Mouse (Mus musculus) 416B (cell line): ENCODE results near the gene Katnal1.

Experiments
- DNase-seq: peaks from one replicate; pipeline ENCODE4 v3.0.0; 2011; ENCODE audit warnings: low read depth

Gene Katnal1

DNA sequence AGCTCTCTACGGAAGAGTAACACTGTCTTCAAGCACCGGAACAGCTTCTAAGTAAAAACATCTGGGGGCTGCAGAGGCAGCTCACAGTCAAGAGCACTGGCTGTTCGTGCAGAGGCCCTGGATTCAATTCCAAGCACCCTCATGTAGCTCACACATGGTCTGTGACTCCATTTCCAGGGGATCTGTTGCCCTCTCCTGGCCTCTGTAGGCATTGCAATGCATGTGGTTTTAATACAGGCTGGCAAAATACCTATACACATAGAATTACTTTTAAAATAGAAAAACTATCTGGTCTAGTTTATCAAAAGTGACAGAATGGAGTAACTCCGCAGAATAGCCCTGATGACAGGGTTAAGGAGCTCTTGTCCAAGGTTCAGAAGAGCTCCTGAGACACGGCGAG, 49.9 kb downstream of the Katnal1 start:
- DNase-seq: peak; percentile 23

DNA sequence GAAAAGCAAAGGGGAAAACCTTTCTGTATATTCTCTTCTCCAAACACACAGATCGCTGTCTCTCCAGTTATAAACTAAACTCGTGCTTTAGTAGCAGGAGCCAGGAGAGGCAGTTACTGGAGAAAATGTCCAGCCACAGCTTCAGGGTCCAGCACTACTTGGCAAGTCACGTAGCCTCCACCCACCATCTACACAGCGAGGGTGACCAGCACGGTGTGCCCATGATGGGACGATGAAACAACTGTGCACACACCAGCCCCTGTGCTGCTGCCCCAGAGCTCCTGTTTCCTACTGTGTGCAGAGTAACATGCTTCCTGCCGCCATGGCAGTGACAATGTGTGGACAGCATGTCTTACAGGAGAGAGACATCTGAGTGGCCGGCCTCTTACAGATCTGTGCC, 56.0 kb downstream of the Katnal1 start:
- DNase-seq: no peak

DNA sequence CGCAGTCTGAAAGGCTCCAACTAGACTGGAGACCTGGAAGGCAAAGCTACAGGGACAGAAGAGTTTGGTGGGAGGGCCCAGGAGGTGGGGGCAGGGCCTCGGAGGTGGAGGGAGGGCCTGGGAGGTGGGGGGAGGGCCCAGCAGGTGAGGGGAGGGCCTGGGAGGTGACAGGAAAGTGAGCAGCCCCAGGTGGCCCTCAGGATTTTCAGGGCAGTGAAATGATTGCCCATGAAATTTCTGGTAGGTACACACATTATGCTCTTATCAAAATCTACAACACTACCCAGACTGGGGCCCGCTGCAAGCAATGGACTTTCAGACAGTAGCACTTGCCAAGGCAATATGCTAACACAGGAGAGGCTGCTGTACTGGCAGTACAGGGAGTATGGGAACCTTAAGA, 59.5 kb downstream of the Katnal1 start:
- no peak for DNase-seq

DNA sequence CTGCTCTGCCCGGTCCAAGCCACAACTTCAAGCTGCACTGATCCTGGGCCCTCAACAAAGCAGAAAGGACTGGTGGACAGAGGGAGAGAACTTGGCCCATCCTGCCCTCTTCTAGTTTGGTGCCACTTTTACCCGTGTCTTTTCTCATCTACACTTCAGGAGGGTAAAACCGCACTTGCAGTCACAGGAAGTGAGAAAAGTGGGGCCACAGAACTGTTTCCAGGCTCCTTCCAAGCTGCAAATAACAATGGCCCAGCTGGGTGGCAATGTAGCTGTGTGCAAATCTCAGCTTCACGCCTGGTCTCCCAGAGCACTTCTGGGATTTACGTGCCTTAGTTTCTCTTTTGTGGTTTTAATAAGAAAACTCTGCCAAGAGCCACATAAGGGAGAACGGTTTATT, 61.4 kb downstream of the Katnal1 start:
- no peak for DNase-seq

DNA sequence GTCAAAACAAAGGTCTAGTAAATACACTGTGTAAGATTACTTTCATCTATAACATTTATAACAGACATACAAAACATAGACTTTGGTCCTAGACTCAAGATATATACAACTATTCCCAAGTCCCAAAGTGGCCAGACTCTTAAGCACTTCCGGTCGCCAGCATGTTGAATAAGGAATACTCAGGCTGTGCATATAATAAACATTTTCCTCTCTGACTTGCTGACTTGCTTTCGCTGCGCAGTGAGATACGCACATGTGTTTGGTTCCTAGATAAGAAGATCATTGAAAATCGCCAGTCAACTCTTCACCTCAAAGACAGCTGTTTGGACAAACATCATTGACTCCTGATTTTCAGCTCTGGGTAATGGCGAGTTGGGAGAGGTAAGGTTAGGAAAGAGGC, 61.9 kb downstream of the Katnal1 start:
- DNase-seq: no peak

DNA sequence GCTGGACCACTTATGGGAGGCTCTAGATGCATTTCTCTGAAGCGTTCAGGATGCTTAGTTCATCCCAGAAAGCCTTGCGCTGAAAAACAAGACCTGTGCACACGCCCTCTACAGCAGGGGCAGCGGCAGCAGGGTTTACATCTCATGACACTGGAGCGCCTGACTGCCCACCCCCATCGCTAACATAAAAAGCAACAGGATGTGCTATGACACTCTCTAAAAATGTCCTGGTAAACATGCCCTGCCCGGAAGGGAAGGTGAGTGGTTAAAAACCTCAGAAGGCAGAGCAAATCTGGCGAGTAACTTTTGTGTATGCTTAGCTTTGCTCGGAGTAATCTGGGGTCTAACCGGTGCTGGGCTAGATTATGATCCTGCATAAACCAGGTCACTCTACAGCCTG, 62.5 kb downstream of the Katnal1 start:
- DNase-seq: no peak

DNA sequence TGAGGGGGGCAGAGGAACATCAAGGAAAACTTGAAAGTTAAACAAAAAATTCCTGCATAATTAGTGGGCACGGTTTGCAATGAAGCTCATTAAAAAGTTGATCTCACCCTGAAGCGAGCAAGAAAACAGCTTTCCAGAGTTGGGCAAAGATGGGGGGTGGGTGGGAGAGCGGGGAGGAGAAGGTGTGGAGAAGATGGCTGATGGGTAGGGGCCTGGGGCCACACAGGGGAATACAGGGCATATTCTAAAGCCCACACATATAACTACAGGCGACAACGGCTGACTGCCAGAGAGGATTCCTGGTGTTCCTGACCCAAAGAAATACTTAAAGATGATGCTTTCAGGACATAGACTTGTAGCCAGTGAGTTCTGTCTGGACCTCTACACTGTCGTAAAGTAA, 65.7 kb downstream of the Katnal1 start:
- DNase-seq: no peak

DNA sequence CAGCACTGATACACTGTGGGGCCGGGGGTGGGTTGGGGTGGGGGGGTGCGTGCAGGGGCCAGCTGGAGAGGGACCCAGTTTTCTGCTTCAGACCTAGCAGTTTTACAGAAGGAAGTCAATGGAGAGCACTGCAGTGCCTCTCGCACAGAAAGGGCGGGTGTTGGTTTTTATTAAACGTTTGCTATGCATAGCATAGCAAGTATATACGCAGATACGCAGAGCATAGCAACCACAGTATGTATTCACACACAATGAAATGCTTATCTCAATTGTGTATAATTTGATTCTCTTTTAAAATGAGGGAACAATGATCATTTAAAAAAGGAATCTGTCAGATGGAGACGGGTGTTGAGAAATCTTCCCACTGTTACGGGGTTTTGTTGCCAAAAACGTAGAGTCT, 66.3 kb downstream of the Katnal1 start:
- no peak for DNase-seq

DNA sequence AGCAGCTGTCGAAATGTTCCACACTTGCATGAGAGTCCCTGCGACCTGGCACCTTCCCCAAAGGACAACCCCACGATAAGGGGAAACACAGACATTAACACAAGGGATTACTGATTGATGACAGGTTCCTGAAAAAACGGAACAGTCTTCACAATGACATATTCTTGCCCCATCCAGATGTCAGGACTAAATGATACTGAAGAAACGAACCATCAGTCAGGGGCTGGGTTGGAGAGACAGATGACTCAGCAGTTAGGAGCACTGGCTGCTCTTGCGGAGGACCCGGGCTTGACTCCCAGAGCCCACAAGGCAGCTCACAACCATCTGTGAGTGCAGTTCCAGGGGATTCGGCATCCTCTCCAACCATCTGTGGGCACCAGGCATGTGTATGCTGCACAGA, 67.0 kb downstream of the Katnal1 start:
- DNase-seq: peak; percentile 7

DNA sequence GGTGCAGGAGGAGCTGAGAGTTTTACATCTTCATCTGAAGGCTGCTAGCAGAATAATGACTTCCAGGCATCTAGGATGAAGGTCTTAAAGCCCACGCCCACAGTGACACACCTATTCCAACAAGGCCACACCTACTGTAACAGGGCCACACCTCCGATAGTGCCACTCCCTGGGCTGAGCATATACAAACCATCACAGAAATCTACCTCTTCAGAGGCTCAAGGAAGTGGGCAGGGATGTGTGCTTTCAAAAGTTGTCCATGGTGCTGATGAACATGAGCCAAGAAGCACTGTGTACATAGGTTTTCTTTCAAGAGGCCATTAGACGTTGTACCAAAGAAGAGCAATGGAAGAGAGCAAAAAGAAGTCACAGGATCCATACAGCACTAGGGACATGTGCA, 71.6 kb downstream of the Katnal1 start:
- no peak for DNase-seq

DNA sequence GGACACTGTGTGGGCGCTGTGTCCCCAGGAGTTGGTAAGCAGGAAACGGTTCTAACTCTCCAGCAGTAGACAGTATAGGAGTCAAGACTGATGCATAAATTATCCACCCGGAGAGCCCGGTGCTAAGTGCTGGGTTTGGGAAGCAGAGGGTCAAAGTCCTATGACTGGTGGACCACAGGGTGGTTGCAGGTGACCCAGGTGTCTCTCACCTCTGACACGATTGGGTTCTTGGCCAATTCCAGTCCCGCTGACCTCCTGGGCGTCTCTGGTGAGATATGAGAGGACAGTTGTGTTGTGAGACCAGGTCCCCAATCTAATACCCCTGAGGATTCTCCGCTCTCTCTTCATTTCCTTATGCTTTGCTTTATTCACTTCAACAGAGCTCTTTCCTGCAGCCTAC, 74.1 kb downstream of the Katnal1 start:
- no peak for DNase-seq

DNA sequence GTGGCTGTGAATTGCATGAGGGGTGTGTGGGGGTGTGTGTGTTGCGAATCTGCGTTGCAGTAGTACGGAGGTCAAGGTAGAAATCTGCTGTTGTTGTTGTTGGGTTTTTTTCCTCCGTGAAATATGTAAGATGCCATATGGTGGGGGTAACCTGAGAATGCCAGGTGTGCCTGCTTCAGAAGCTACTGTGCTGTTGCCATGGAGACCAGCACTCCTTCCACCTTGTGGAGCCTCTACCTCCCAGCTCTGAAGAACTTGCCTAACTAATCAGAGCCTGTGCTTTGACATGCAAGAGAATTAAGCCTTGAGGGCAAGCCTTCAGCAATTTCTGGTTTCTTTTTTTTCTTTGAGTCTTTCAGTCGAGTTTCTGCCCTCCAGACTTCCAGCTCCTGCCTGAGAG, 75.0 kb downstream of the Katnal1 start:
- no peak for DNase-seq

DNA sequence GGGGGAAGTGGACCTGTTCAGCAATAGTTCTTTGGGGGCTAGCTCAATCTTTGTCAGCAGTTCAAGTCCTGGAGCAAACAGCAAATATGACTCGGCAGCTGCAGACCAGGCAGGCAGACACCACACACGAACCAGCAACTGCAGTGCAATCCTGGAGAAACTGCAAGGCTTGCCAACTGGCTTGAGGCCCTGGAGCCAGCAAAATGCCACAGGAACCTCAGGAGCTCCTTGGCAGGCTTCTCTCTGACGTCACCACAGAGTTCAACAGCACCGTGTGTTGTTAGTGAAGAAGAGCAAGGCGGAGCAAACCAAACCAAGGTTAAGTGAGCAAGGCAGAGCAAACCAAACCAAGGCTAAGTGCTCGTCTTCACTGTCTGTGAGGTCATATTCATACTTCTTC, 79.6 kb downstream of the Katnal1 start:
- no peak for DNase-seq

DNA sequence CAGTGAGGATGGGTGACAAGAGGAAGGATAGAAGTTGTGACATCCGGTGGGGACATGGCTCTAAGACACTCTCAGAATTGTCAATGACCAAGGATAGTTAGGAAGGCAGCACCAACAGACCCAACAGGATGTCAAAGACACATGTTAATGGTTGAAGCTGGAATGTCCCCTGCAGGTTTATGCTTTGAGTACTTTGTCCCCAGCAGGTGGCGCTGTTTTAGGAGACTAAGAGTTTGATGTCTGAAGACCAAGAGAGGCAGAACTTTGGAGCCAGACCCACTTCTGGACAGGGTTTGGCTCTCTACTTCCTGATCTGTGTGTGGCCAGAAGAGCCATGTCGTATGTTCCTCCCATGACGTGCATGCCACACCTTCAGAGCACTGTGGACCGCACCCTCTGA, 82.1 kb downstream of the Katnal1 start:
- peak; percentile 13 for DNase-seq

DNA sequence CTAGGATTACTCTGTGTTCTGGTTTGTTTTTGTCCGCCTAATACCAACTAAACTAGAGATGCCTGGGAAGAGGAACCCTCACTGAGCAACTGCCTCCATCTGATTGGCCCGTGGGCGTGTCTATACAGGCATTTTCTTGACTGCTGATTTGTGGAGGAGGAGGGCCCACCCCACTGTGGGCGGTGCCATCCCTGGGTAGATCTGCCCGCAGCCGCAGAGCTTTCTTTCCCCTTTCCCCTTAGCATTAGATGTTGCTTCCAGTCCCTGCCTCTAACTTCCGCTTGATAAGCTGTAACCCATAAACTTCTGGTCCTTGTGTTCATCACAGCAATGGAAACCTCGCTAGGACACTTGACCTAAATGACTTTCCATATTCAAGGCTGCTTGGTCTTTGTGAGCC, 92.1 kb downstream of the Katnal1 start:
- peak; percentile 52 for DNase-seq

DNA sequence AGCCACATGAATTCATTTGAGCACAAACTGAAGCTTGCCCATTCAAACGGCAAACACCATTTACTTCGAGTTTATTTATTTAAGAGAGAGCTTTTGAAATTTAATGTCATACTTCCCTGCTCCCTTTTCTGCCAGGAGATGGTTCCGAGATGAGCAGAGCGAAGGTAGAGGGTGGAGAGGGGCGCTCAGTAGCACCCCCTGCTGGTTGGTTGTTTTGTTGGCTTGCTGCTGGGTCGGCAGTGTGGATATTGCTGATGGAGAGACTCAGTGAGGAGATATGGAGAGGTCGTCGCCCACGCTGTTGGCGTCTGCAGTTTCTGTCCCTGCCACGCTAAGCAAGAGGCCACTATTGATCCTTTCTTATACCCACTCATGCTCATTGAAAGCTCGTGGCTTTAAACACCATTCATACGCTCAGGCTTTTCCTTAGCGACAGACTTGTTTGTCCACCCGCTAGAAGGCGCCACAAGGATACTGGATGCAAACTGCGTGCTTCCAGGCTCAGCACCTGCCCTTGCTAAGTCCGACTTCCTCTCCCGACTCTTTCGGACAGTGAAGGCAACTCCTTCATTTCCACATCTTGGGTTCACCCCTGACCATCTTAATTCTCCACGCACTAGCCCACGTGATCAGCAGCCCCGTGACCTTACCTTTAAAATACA, 97.4 kb downstream of the Katnal1 start:
- DNase-seq: peak; percentile 43

DNA sequence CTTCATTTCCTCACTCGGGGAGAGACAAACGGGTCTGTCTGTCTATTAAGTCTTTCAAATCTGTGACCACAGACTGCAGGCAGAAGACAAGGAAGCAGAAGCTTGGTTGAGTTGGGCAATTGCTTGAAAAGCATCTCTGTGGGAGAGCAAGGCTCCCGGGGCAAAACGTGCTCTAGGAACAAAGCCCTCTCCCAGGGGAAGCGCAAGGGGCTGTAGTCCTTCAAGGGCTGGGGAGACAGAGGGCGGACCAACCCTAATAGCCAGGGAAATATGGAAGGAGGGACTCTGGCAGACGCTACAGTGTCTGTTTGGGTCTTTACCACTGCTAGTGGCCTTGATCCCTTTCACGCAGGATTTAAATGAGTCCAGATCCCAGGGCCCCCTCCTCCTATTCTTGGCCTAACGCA, 98.0 kb downstream of the Katnal1 start:
- DNase-seq: peak; percentile 58

DNA sequence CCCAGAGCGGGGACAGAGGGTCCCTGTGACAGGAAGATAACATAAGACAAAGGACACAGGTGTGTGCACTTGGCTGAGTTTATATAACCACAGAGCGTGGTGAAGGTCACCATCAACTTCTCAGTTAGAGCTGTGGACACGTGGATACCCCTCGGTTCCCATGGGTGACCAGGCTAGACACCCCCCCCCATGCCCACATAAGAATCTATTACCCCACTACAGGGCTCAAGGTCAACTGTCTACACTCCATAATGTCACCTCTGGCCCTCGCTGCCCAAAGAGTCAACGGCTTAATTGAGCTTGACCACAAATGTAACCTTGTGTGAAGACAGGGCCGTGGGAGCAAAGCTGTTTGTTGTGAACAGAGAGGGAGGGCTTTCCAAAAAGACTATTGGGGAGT, 103.4 kb downstream of the Katnal1 start:
- DNase-seq: no peak

DNA sequence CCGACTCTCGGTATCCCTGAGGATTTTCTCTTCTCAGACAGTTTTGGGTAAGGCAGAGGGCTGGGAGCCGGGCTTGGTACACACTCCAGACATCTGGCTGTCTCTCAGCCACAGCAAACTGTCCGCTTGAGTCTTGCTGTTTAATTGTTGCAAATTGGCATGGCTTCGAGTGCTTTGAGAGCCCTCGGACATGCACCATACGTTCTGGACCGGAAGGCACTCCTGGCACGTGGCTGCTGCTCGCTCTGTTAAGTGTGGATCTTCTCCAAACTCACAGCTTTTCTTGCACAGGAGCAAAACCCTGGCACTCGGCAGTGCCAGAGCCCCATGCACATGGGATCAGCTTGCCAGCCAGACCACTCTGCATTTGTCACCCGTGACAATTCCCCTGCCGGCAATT, 106.3 kb downstream of the Katnal1 start:
- no peak for DNase-seq
